ENCODE assay signal across 10 mouse cellular contexts in the genomic region with DNA sequence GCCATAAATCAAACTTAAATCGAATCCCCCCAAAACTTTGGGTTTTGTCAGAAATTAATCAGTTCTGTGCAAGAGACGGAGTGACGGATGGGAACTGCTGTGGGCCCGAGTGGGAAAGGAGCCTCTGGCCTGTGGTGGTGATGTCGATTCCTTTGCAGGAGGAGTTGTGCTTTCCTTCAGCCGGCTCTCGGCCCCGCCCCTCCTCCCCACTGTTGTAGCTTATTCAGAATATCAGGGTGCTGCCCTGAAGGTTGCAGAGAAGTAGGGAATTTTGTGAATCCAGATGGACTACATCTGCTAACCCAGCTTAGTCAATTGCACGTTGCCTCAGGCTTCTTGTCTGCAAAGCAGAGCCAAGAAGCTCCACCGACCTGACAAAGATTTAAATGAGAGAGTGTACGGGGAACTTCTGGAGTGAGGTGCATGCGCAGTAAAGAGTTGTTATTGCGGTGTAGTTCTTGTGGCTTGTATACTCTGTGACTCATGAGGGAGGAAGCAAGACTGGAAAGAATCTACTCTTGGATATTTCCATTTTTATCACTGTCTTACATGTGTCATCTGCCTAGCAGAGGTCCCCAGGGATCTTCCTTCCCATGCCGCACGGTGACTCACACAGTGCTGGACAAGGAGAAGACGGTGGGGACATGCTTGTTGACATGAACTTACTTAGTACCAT. TPM values are rescaled to one million over a fixed set of nuclear protein-coding genes. Genes with fewer than 3 reads are reported as not detected.
DNase-seq lines count a peak whose midpoint lies in the region; ATAC-seq and TF ChIP-seq lines count a peak whose summit lies in the region.
"Had no signal": no experiment of that assay in that cellular context is flagged by ENCODE, and none has a peak within 500 bp of the region (broad histone marks: within the 10 kb centered on the region; RNA-seq: fewer than 3 reads in every experiment).

No protein-coding gene starts in this region.

- H3K4me2 ChIP-seq in heart, embryonic 11.5 days: no peak overlapping the region
- H3K4me2 ChIP-seq in heart, embryonic 16.5 days (ENCODE audit: low read depth, low read length): no peak overlapping the region
- no peak overlapping the region for H3K4me2 ChIP-seq in intestine, embryonic 16.5 days (ENCODE audit: low read depth, low read length)

- H3K79me2 ChIP-seq in heart, adult 2 months (replicated peaks; ENCODE audit: control insufficient read depth, insufficient read depth, low read length): no peaks in the 10 kb centered on the region

- no peaks in the 10 kb centered on the region for H3K9me3 ChIP-seq in heart, embryonic 11.5 days (replicated peaks; ENCODE audit: control insufficient read depth, low read length)
- peaks cover 3% of the 10 kb centered on the region; the same call in 1 of the 2 replicates for H3K9me3 ChIP-seq in heart, embryonic 16.5 days (replicated peaks; ENCODE audit: control insufficient read depth, low read length)
- H3K9me3 ChIP-seq in intestine, embryonic 16.5 days (ENCODE audit: control insufficient read depth, low read length): no peaks in the 10 kb centered on the region

- H3K9ac ChIP-seq in heart, adult 2 months (ENCODE audit: low read depth, low read length): no peak overlapping the region
- H3K9ac ChIP-seq in heart, embryonic 11.5 days (ENCODE audit: low read depth, low read length): no peak overlapping the region
- no peak overlapping the region for H3K9ac ChIP-seq in heart, embryonic 16.5 days (ENCODE audit: low read length)
- no peak overlapping the region for H3K9ac ChIP-seq in intestine, embryonic 16.5 days (ENCODE audit: low read depth, low read length)

- no peak for TF ChIP-seq CTCF in heart, adult 2 months (IDR thresholded peaks at IDR 0.05)

- no peak for TF ChIP-seq EP300 in heart, adult 2 months (IDR thresholded peaks at IDR 0.05; ENCODE audit: insufficient read depth, low read depth, low read length)

- no peaks in the 10 kb centered on the region for H3K27me3 ChIP-seq in heart, adult 2 months (ENCODE audit: control insufficient read depth, insufficient read depth, low read length)
- no peaks in the 10 kb centered on the region for H3K27me3 ChIP-seq in heart, embryonic 11.5 days (ENCODE audit: control insufficient read depth, insufficient read depth, low read length)
- no peaks in the 10 kb centered on the region for H3K27me3 ChIP-seq in heart, embryonic 16.5 days (ENCODE audit: control insufficient read depth, insufficient read depth, low read length)
- H3K27me3 ChIP-seq in intestine, embryonic 16.5 days (replicated peaks; ENCODE audit: control insufficient read depth, insufficient read depth, low read length): no peaks in the 10 kb centered on the region

- H3K27ac ChIP-seq in heart, adult 2 months: peak overlapping the region; percentile 33
- no peak overlapping the region for H3K27ac ChIP-seq in heart, embryonic 11.5 days (ENCODE audit: low read depth, low read length)
- no peak overlapping the region for H3K27ac ChIP-seq in heart, embryonic 16.5 days (ENCODE audit: low read length)
- no peak overlapping the region for H3K27ac ChIP-seq in intestine, embryonic 16.5 days (ENCODE audit: low read length)

- H3K4me1 ChIP-seq in heart, adult 2 months (ENCODE audit: control insufficient read depth, insufficient read depth, low read length): no peaks in the 10 kb centered on the region
- H3K4me1 ChIP-seq in heart, embryonic 11.5 days (ENCODE audit: control insufficient read depth, insufficient read depth, low read length): no peaks in the 10 kb centered on the region
- no peaks in the 10 kb centered on the region for H3K4me1 ChIP-seq in heart, embryonic 16.5 days (ENCODE audit: control insufficient read depth, insufficient read depth, low read length)
- H3K4me1 ChIP-seq in intestine, embryonic 16.5 days (ENCODE audit: control insufficient read depth, insufficient read depth, low read length): no peaks in the 10 kb centered on the region

- no peak overlapping the region for H3K4me3 ChIP-seq in heart, adult 2 months
- H3K4me3 ChIP-seq in heart, embryonic 11.5 days (ENCODE audit: low read depth, low read length): no peak overlapping the region
- no peak overlapping the region for H3K4me3 ChIP-seq in heart, embryonic 16.5 days (ENCODE audit: low read length)
- H3K4me3 ChIP-seq in intestine, embryonic 16.5 days (ENCODE audit: low read length): no peak overlapping the region

- TF ChIP-seq POLR2A in heart, adult 2 months (IDR thresholded peaks at IDR 0.05; ENCODE audit: insufficient read depth, low read depth, low read length): no peak

- WGBS in heart, adult 2 months: 58% methylated on average over 16 of the region's 16 CpGs
- WGBS in heart, embryonic 11.5 days (ENCODE audit: insufficient replicate concordance): 74% methylated on average over 16 of the region's 16 CpGs
- 68% methylated on average over 16 of the region's 16 CpGs for WGBS in heart, embryonic 16.5 days
- 76% methylated on average over 16 of the region's 16 CpGs for WGBS in intestine, embryonic 16.5 days

- peak; percentile 40 to 45 for DNase-seq in heart, adult 2 months
- peak; percentile 62 for DNase-seq in urinary bladder, postnatal 14 days (ENCODE audit: low spot score)
- no peak for DNase-seq in urinary bladder, adult 2 months (ENCODE audit: low spot score)
- peak; percentile 43 to 44 for DNase-seq in urinary bladder, postnatal 36 days (ENCODE audit: low spot score in 2 of 2)
- no peak for DNase-seq in cerebellum, postnatal 36 days
- DNase-seq: kidney, adult 11 months had no signal

- ATAC-seq in heart, embryonic 11.5 days (replicated peaks; ENCODE audit: insufficient number of reproducible peaks, low FRiP score, low TSS enrichment): no peak
- ATAC-seq in heart, embryonic 16.5 days (replicated peaks; ENCODE audit: extremely low read depth, insufficient read depth, low FRiP score): peak; percentile 41; the same call in 1 of the 2 replicates
- no peak for ATAC-seq in intestine, embryonic 16.5 days
- ATAC-seq: forebrain, embryonic 16.5 days had no signal

- H3K36me3 ChIP-seq in heart, adult 2 months (ENCODE audit: control insufficient read depth, insufficient read depth, low read length): no peaks in the 10 kb centered on the region
- peaks cover 13% of the 10 kb centered on the region for H3K36me3 ChIP-seq in heart, embryonic 11.5 days (ENCODE audit: control insufficient read depth, insufficient read depth, low read length)
- peaks cover 24% of the 10 kb centered on the region for H3K36me3 ChIP-seq in heart, embryonic 16.5 days (ENCODE audit: control insufficient read depth, insufficient read depth)
- H3K36me3 ChIP-seq in intestine, embryonic 16.5 days (ENCODE audit: control insufficient read depth, insufficient read depth, low read length): peaks cover 8% of the 10 kb centered on the region

- intact Hi-C loops in heart, adult 2 months (cut with DNase I): no loop called here

RNA-seq across cellular contexts. Expression of a gene that starts 54.1 kb away (rescaled TPM):
- 10 to 100 TPM; 36.8 to 45.4 TPM for total RNA-seq in heart, adult 2 months (2021)
- polyA plus RNA-seq in heart, adult 2 months (2012; rRNA removed): 32.9 and 39.2 TPM in 2 replicates
- 30.3 and 31.3 TPM in 2 replicates for polyA plus RNA-seq in heart, embryonic 11.5 days (2014; fragmentation: Nextera tagmentation; extraction: Ambion mirVana)
- 34.9 and 44.7 TPM in 2 replicates for polyA plus RNA-seq in urinary bladder, adult 2 months (2012; rRNA removed)
- 22.1 and 26.3 TPM in 2 replicates for polyA plus RNA-seq in heart, embryonic 16.5 days (2015; fragmentation: Nextera tagmentation; extraction: Ambion mirVana)
- 26.6 and 27.6 TPM in 2 replicates for polyA plus RNA-seq in intestine, embryonic 16.5 days (2015; fragmentation: Nextera tagmentation; extraction: Ambion mirVana)

Comparison
In these comparisons a context has a peak if more than half of its experiments do, and no peak if none do; other contexts are left out.
1. DNase-seq: peak in heart, adult 2 months (2 of 2), urinary bladder, postnatal 14 days (single experiment) and urinary bladder, postnatal 36 days (2 of 2); none in urinary bladder, adult 2 months (single experiment) and cerebellum, postnatal 36 days (0 of 2).